Mouse (Mus musculus) heart, postnatal 0 days (tissue): ENCODE measurements around the gene Rock2.

Experiments
- CTCF ChIP-seq: IDR thresholded peaks from 2 replicates; pipeline ENCODE4 v1.5.1; 2016; ENCODE audit warnings: antibody characterized with exemption, control low read depth, low read depth
- EP300 ChIP-seq: IDR thresholded peaks from 2 replicates; pipeline ENCODE4 v1.6.1; 2016; ENCODE audit warnings: antibody characterized with exemption, low read depth

DNA sequence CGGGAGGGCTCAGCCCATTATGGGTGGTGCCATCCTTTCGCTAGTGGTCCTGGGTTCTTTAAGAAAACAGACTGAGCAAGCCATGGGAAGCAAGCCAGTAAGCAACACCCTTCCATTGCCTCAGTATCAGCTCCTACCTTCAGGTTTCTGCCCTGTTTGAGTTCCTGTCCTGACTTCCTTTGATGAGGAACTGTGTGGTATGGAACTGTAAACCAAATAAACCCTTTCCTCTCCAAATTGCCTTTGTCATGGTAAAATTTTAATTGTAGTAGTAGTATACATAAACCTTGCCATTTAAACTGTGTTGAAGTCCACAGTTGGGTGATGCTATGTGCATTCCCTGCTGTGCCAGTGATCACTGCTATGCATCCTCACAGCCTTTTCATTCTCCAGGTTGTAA, 2.5 kb downstream of the Rock2 start:
- TF ChIP-seq CTCF (no peak), EP300 (no peak)
